In genomic region chr3:124587534-124587933, GRCm38 (mm10) we compare ENCODE assay signal across 10 mouse cellular contexts. TPM values are rescaled to one million over a fixed set of nuclear protein-coding genes. Genes with fewer than 3 reads are reported as not detected.
DNase-seq lines count a peak whose midpoint lies in the region; ATAC-seq and TF ChIP-seq lines count a peak whose summit lies in the region.
"Had no signal": no experiment of that assay in that cellular context is flagged by ENCODE, and none has a peak within 500 bp of the region (broad histone marks: within the 10 kb centered on the region; RNA-seq: fewer than 3 reads in every experiment).

No protein-coding gene starts in this region.

- H3K4me2 ChIP-seq in kidney, postnatal 0 days (ENCODE audit: low read length), result no peak overlapping the region
- no peak overlapping the region for H3K4me2 ChIP-seq in hindbrain, postnatal 0 days (ENCODE audit: low read depth, low read length)

- no peaks in the 10 kb centered on the region for H3K36me3 ChIP-seq in kidney, postnatal 0 days (ENCODE audit: insufficient read depth, low read length)
- no peaks in the 10 kb centered on the region for H3K36me3 ChIP-seq in E14TG2a.4 (ENCODE audit: insufficient read depth, low read length)
- no peaks in the 10 kb centered on the region for H3K36me3 ChIP-seq in hindbrain, postnatal 0 days (ENCODE audit: insufficient read depth, low read length)

- DNase-seq in kidney, postnatal 0 days (ENCODE audit: low spot score), result peak; percentile 72
- DNase-seq in kidney, adult 11 months, result no peak
- peak; percentile 9 for DNase-seq in R1 (ENCODE audit: low read depth, low spot score)
- DNase-seq in hindbrain, postnatal 0 days (ENCODE audit: low spot score), result peak; percentile 82
- no peak for DNase-seq in thymus, postnatal 10 days (ENCODE audit: low spot score in 2 of 2)
- DNase-seq in heart, postnatal 25 days (ENCODE audit: low spot score), result no peak
- DNase-seq: lung, adult 18-20 months had no signal

- H3K27me3 ChIP-seq in kidney, postnatal 0 days (ENCODE audit: insufficient read depth, low read length), result no peaks in the 10 kb centered on the region
- H3K27me3 ChIP-seq in E14TG2a.4 (ENCODE audit: insufficient read depth, low read length), result no peaks in the 10 kb centered on the region
- H3K27me3 ChIP-seq in hindbrain, postnatal 0 days (ENCODE audit: insufficient read depth, low read length), result no peaks in the 10 kb centered on the region

- H3K4me1 ChIP-seq in kidney, postnatal 0 days (replicated peaks; ENCODE audit: insufficient read depth, low read length), result no peaks in the 10 kb centered on the region
- no peaks in the 10 kb centered on the region for H3K4me1 ChIP-seq in E14TG2a.4 (replicated peaks; ENCODE audit: low read depth, low read length)
- H3K4me1 ChIP-seq in hindbrain, postnatal 0 days (ENCODE audit: insufficient read depth, low read length), result no peaks in the 10 kb centered on the region

- intact Hi-C loops in heart, postnatal 25 days (cut with DNase I), result loop anchor here (5.0 kb wide), 1 partner anchor 1070 kb away; no protein-coding TSS in a partner anchor

- ATAC-seq in kidney, postnatal 0 days (replicated peaks; ENCODE audit: low FRiP score, low read depth), result no peak
- 0 out of 2 replicates have a peak, but pooled peaks have one; percentile 49 for ATAC-seq in hindbrain, postnatal 0 days
- ATAC-seq: activated CD4-positive, CD25-positive, alpha-beta regulatory T cell, adult 4 months had no signal

- H3K4me3 ChIP-seq in kidney, postnatal 0 days (replicated peaks; ENCODE audit: low read depth, low read length), result no peak overlapping the region
- H3K4me3 ChIP-seq in E14TG2a.4 (replicated peaks; ENCODE audit: low read length), result no peak overlapping the region
- H3K4me3 ChIP-seq in hindbrain, postnatal 0 days (ENCODE audit: low read length), result no peak overlapping the region

- no peak overlapping the region for H3K27ac ChIP-seq in kidney, postnatal 0 days
- H3K27ac ChIP-seq in hindbrain, postnatal 0 days, result no peak overlapping the region

- WGBS in kidney, postnatal 0 days, result 9% methylated on average over 3 of the region's 3 CpGs
- 12% methylated on average over 3 of the region's 3 CpGs for WGBS in hindbrain, postnatal 0 days

- no peaks in the 10 kb centered on the region for H3K9me3 ChIP-seq in kidney, postnatal 0 days (replicated peaks; ENCODE audit: low read length)
- no peaks in the 10 kb centered on the region for H3K9me3 ChIP-seq in E14TG2a.4 (ENCODE audit: low read length)
- H3K9me3 ChIP-seq in hindbrain, postnatal 0 days (ENCODE audit: low read length), result no peaks in the 10 kb centered on the region

- H3K9ac ChIP-seq in kidney, postnatal 0 days (ENCODE audit: low read depth, low read length), result no peak overlapping the region
- H3K9ac ChIP-seq in hindbrain, postnatal 0 days (replicated peaks; ENCODE audit: low read length), result no peak overlapping the region

- TF ChIP-seq CTCF in kidney, postnatal 0 days (IDR thresholded peaks at IDR 0.05; ENCODE audit: low read depth), result peak; percentile 71
- peak; percentile 25; the same call in 1 of the 2 replicates for TF ChIP-seq CTCF in E14TG2a.4 (conservative IDR thresholded peaks at IDR 0.05; ENCODE audit: low read length)
- peak; percentile 73 for TF ChIP-seq CTCF in hindbrain, postnatal 0 days (IDR thresholded peaks at IDR 0.05; ENCODE audit: low read depth)

RNA-seq across cellular contexts. Expression of gene 1700003H04Rik, which starts 6.6 kb away (rescaled TPM):
- polyA plus RNA-seq in kidney, postnatal 0 days (2015; fragmentation: Nextera tagmentation; extraction: Ambion mirVana), result not detected in 2 replicates
- total RNA-seq in hindbrain, postnatal 0 days (2014; rRNA removed), result not detected in 2 replicates
- polyA plus RNA-seq in hindbrain, postnatal 0 days (2015; fragmentation: Nextera tagmentation; extraction: Ambion mirVana), result not detected in 2 replicates
- not detected for total RNA-seq in heart, postnatal 25 days (2021)
- polyA plus RNA-seq: activated CD4-positive, CD25-positive, alpha-beta regulatory T cell, adult 4 months; intestine, embryonic 14.5 days had no signal

Comparison
In these comparisons a context has a peak if more than half of its experiments do, and no peak if none do; other contexts are left out.
1. DNase-seq: peak in kidney, postnatal 0 days (single experiment), R1 (single experiment) and hindbrain, postnatal 0 days (single experiment); none in kidney, adult 11 months (single experiment), thymus, postnatal 10 days (0 of 2) and heart, postnatal 25 days (single experiment).
2. Peak in every context shown above with its lines, with median percentiles within 50 percentile points of each other: CTCF ChIP-seq.